Mouse (Mus musculus): ENCODE data around the gene Rbm26. TPM values are rescaled to one million over a fixed set of nuclear protein-coding genes. Genes with fewer than 3 reads are reported as not detected.
A peak's percentile ranks its signal among the peaks of the same experiment; 100 is the strongest.

The Rbm26 gene
- total RNA-seq (2017), result 97.7 and 104 TPM in 2 replicates

DNA sequence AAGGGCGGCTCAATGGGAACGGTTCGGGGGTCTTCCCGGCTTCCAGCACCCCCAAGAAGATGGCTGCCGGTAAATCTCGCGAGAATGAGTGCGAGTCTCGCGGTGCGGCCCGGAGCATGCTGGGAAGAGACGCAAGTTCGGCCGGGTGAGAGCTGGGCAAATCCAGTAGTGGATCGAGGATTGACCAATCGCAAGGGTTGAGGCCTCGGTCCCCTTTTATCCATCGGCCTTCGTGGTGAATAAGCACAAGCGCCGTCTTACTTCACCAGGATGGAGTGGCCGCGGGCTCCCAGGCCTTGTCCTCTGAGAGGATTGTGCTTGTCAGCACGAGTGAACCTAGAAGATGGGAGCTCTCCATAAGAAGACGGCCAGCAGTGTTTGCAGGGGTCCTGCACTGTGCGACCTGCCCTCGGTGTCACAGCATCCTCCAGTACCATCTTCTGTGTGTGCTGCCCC is at the start of gene Rbm26:
TSS of gene Rbm26 (minus strand) at position 90 of the 456 bp plus-strand sequence.
- peak; percentile 92 to 95 for ATAC-seq (replicated peaks in 1 of 2; ENCODE audit: insufficient read depth in 1 of 2, low FRiP score in 2 of 2, low TSS enrichment in 1 of 2, low read depth in 1 of 2, poor library complexity in 2 of 2, severe bottlenecking in 2 of 2)

DNA sequence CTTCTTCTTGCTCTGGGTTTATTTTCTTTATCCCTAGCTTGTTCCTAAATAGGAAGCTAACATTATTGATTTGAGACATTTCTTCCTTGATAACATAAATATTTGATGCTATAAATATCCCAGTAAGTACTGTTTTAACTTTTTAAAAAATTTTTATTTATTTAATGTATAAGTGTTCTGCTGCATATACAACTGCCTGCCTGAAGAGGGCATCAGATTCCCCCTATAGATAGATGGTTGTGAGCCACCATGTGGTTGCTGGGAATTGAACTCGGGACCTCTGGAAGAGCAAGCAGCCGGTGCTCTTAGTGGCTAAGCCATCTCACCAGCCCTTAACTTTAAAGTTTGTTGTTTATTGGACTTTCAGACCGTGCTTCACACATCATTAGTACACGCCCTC is 48.7 kb upstream of the Rbm26 start:
- ATAC-seq (replicated peaks in 1 of 2; ENCODE audit: insufficient read depth in 1 of 2, low FRiP score in 2 of 2, low TSS enrichment in 1 of 2, low read depth in 1 of 2, poor library complexity in 2 of 2, severe bottlenecking in 2 of 2), result no peak

DNA sequence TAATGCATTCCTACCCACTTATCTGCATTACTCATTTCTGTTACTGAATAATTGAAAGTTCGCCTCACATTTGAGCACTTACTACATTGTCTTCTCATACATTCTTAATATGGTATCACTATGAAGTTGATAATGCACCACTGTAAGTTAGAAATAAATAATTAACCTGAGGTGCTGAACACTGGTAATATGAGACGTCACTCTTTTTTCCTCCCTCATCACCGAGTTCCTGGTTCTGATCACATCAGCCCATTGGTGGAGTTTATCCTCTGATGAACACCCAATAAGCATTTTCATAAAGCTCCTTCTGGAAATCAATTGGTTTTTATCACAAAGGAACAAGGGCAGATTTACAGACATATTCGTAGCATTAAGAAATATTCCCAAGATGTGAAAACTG is 45.1 kb upstream of the Rbm26 start:
- ATAC-seq (replicated peaks in 1 of 2; ENCODE audit: insufficient read depth in 1 of 2, low FRiP score in 2 of 2, low TSS enrichment in 1 of 2, low read depth in 1 of 2, poor library complexity in 2 of 2, severe bottlenecking in 2 of 2), result no peak

- ATAC-seq (replicated peaks in 1 of 2; ENCODE audit: insufficient read depth in 1 of 2, low FRiP score in 2 of 2, low TSS enrichment in 1 of 2, low read depth in 1 of 2, poor library complexity in 2 of 2, severe bottlenecking in 2 of 2), result no peak
These were observed 42.6 kb upstream of the Rbm26 start for GRCm38 (mm10) chr14:105219525-105220376.

- peak; percentile 69 to 75 for ATAC-seq (replicated peaks in 1 of 2; ENCODE audit: insufficient read depth in 1 of 2, low FRiP score in 2 of 2, low TSS enrichment in 1 of 2, low read depth in 1 of 2, poor library complexity in 2 of 2, severe bottlenecking in 2 of 2)
These were observed 21.3 kb upstream of the Rbm26 start for GRCm38 (mm10) chr14:105198401-105198800.

GRCm38 (mm10) chr14:105194682-105195081 is 17.6 kb upstream of the Rbm26 start:
- no peak for ATAC-seq (replicated peaks in 1 of 2; ENCODE audit: insufficient read depth in 1 of 2, low FRiP score in 2 of 2, low TSS enrichment in 1 of 2, low read depth in 1 of 2, poor library complexity in 2 of 2, severe bottlenecking in 2 of 2)

- ATAC-seq (replicated peaks in 1 of 2; ENCODE audit: insufficient read depth in 1 of 2, low FRiP score in 2 of 2, low TSS enrichment in 1 of 2, low read depth in 1 of 2, poor library complexity in 2 of 2, severe bottlenecking in 2 of 2), result no peak
These were observed 7.7 kb upstream of the Rbm26 start for GRCm38 (mm10) chr14:105184866-105185265.

- ATAC-seq (replicated peaks in 1 of 2; ENCODE audit: insufficient read depth in 1 of 2, low FRiP score in 2 of 2, low TSS enrichment in 1 of 2, low read depth in 1 of 2, poor library complexity in 2 of 2, severe bottlenecking in 2 of 2), result 0 out of 4 replicates have a peak, but pooled peaks of 1 of the 2 experiments have one; percentile 25
These were observed 5.7 kb upstream of the Rbm26 start for GRCm38 (mm10) chr14:105182786-105183185.

- ATAC-seq (replicated peaks in 1 of 2; ENCODE audit: insufficient read depth in 1 of 2, low FRiP score in 2 of 2, low TSS enrichment in 1 of 2, low read depth in 1 of 2, poor library complexity in 2 of 2, severe bottlenecking in 2 of 2), result no peak
These were observed 2.6 kb upstream of the Rbm26 start for GRCm38 (mm10) chr14:105179733-105180132.

DNA sequence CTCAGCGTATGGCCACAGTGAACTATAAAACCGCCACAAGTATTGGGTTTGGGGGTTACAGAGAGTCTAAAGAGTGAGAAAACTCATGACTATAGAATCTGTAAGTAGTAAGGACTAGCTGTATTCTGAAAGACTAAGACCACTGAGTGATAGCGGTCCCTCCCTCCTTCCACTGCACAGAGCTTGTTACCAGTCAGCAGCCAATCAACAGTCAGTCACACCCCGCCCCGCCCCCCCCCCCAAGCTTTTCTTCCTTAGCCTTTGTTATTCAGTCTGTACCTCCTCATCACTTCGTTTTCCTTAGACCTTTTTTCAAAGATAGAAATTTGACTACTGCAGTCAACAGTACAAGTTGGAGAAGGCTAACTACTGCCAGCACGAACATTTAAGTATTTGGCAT is 1.9 kb upstream of the Rbm26 start:
- ATAC-seq (replicated peaks in 1 of 2; ENCODE audit: insufficient read depth in 1 of 2, low FRiP score in 2 of 2, low TSS enrichment in 1 of 2, low read depth in 1 of 2, poor library complexity in 2 of 2, severe bottlenecking in 2 of 2), result no peak

DNA sequence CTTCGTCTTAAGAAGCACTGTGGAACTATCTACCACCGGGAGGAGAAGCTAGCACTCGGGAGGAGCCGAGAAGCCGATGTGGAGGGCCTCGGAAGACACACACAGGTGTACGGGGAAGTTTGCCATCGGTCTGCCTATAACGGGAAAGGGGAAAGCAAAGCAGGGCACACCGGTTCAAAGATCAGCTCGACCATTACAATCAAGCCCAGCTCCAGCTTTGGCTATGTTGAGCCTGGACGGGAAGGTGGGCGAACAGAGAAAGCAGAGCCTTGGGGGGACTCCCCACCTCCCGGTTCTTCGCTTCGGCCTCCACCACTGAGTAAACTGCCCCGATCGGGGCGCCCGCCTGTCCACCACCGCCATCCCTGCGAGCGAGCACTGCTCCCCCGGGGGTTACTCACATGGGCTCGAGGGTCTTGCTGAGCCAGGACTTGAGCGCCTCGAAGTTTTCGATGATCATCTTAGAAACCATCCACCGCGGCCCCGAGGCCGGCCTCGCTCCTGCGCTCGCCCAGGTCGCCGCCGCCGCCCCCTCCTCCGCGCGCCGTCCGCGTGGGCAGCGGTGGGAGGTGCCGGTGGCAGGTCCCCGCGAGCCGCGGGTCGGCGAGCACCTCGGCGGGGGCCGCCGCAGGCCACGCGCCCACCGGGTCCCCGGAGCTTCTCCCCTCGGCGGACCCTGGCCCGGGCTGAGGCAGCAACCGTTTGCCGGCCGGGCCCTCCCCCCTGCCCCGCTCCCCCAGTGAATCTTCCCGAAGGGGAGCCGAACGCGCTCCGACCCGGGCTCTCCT is 552 bp downstream of the Rbm26 start:
- peak; percentile 10 to 16; a peak in 3 of 4 replicates for ATAC-seq (replicated peaks in 1 of 2; ENCODE audit: insufficient read depth in 1 of 2, low FRiP score in 2 of 2, low TSS enrichment in 1 of 2, low read depth in 1 of 2, poor library complexity in 2 of 2, severe bottlenecking in 2 of 2)

- no peak for ATAC-seq (replicated peaks in 1 of 2; ENCODE audit: insufficient read depth in 1 of 2, low FRiP score in 2 of 2, low TSS enrichment in 1 of 2, low read depth in 1 of 2, poor library complexity in 2 of 2, severe bottlenecking in 2 of 2)
These were observed 9.9 kb downstream of the Rbm26 start for GRCm38 (mm10) chr14:105167181-105167580.

DNA sequence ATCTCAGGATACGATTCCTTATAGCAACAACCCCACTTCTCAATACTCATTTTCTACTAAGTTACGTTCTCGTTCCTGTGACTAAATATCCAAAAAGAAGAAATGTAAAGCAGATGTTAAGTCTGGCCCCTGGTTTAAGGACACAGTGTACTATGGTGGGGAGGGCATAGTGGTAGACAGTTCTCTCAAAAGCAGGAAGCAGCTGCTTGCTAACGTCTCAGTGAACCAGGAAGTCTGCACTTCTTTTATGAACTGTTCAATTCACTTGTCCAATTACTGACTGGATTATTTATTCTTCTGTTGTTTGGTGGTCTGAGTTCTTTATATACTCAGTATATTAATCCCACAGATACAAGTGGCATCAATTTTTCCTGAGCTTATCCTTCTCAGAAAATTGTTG is 12.3 kb downstream of the Rbm26 start:
- ATAC-seq (replicated peaks in 1 of 2; ENCODE audit: insufficient read depth in 1 of 2, low FRiP score in 2 of 2, low TSS enrichment in 1 of 2, low read depth in 1 of 2, poor library complexity in 2 of 2, severe bottlenecking in 2 of 2), result peak; percentile 84 to 92

GRCm38 (mm10) chr14:105161334-105161733 is 15.8 kb downstream of the Rbm26 start:
- ATAC-seq (replicated peaks in 1 of 2; ENCODE audit: insufficient read depth in 1 of 2, low FRiP score in 2 of 2, low TSS enrichment in 1 of 2, low read depth in 1 of 2, poor library complexity in 2 of 2, severe bottlenecking in 2 of 2), result no peak

GRCm38 (mm10) chr14:105158526-105158925 is 18.6 kb downstream of the Rbm26 start:
- ATAC-seq (replicated peaks in 1 of 2; ENCODE audit: insufficient read depth in 1 of 2, low FRiP score in 2 of 2, low TSS enrichment in 1 of 2, low read depth in 1 of 2, poor library complexity in 2 of 2, severe bottlenecking in 2 of 2), result no peak

- no peak for ATAC-seq (replicated peaks in 1 of 2; ENCODE audit: insufficient read depth in 1 of 2, low FRiP score in 2 of 2, low TSS enrichment in 1 of 2, low read depth in 1 of 2, poor library complexity in 2 of 2, severe bottlenecking in 2 of 2)
These were observed 43.1 kb downstream of the Rbm26 start for GRCm38 (mm10) chr14:105134076-105134475.

GRCm38 (mm10) chr14:105127715-105128385 is 49.3 kb downstream of the Rbm26 start:
- no peak for ATAC-seq (replicated peaks in 1 of 2; ENCODE audit: insufficient read depth in 1 of 2, low FRiP score in 2 of 2, low TSS enrichment in 1 of 2, low read depth in 1 of 2, poor library complexity in 2 of 2, severe bottlenecking in 2 of 2)

DNA sequence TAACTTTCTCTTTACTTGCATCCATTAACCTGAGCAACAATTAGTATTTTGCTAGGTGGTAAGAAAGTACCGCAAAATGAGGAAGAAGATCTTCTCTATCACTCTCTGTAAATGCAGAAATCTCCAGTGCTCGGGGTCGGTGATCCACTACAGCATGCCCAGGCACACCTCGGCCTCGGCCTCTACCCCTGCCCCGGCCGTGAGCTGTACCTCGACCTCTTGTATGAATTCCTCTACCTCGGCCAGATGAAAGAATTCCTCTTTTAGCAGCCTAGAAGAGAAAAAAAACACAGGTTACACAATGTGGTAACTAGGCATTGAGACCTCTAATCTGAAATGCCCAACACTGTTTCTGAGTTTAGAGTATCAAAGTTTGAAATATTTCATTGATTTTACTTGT is 52.6 kb downstream of the Rbm26 start:
- ATAC-seq (replicated peaks in 1 of 2; ENCODE audit: insufficient read depth in 1 of 2, low FRiP score in 2 of 2, low TSS enrichment in 1 of 2, low read depth in 1 of 2, poor library complexity in 2 of 2, severe bottlenecking in 2 of 2), result no peak
